Mouse (Mus musculus) C2C12 (cell line): ENCODE results near the gene Pdia3. TPM values are rescaled to one million over a fixed set of nuclear protein-coding genes. Genes with fewer than 3 reads are reported as not detected.
A peak's percentile ranks its signal among the peaks of the same experiment; 100 is the strongest.
"Not testable (repeated sequence)": the region's sequence is repeated elsewhere in the genome, so short reads cannot be mapped to it uniquely, and the experiment has no call there.

Source experiments
- H3K27me3 ChIP-seq: one replicate; pipeline ENCODE4 v1.6.1; 2011; ENCODE audit not compliant: control insufficient read depth, insufficient read depth, insufficient read length
- H3K36me3 ChIP-seq: one replicate; pipeline ENCODE4 v1.6.1; 2011; ENCODE audit not compliant: control insufficient read depth, insufficient read depth
- H3K4me3 ChIP-seq: one replicate; pipeline ENCODE4 v1.5.1; 2011; ENCODE audit warnings: mild to moderate bottlenecking, control low read depth; ENCODE audit not compliant: poor library complexity, insufficient read depth, severe bottlenecking
- H3K79me2 ChIP-seq: one replicate; pipeline ENCODE4 v1.6.1; 2011; ENCODE audit not compliant: control insufficient read depth, insufficient read depth
- H3K79me3 ChIP-seq: one replicate; pipeline ENCODE4 v1.6.1; 2011; ENCODE audit warnings: low read depth, control low read depth
- H3ac ChIP-seq: one replicate; pipeline ENCODE3; 2011; ENCODE audit warnings: low read depth; ENCODE audit not compliant: control insufficient read depth, insufficient read length
- CTCF ChIP-seq: IDR thresholded peaks from one replicate; pipeline ENCODE4 v1.5.1; 2011; ENCODE audit not compliant: control insufficient read depth, insufficient read depth, insufficient read length
- FOSL1 ChIP-seq: IDR thresholded peaks from one replicate; pipeline ENCODE4 v1.8.0; 2011; ENCODE audit warnings: mild to moderate bottlenecking, low read length; ENCODE audit not compliant: poor library complexity, insufficient read depth, severe bottlenecking
- MAX ChIP-seq: IDR thresholded peaks from one replicate; pipeline ENCODE4 v1.6.1; 2011; ENCODE audit warnings: mild to moderate bottlenecking, control low read depth
- MYOG ChIP-seq: IDR thresholded peaks from one replicate; pipeline ENCODE4 v1.6.1; 2011; ENCODE audit not compliant: control insufficient read depth, insufficient read length; ENCODE audit errors: extremely low read depth
- USF1 ChIP-seq: IDR thresholded peaks from one replicate; pipeline ENCODE4 v1.6.1; 2011; ENCODE audit warnings: low read depth, mild to moderate bottlenecking, control low read depth, moderate library complexity
- microRNA-seq: library from miRNA; unstranded; fragments of <30 nt; microRNA quantifications from one replicate; pipeline ENCODE4, GENCODE M21; 2019; ENCODE audit warnings: borderline microRNAs expressed
- polyA plus RNA-seq: library from polyadenylated mRNA; unstranded; fragments of >200 nt; fragmentation: generic; extraction: Trizol; gene quantifications from one replicate; pipeline ENCODE4 v1.2.1, GENCODE M21; 2012; ENCODE audit warnings: missing spikeins

The Pdia3 gene
- polyA plus RNA-seq, 1 experiment, result 214 TPM

DNA sequence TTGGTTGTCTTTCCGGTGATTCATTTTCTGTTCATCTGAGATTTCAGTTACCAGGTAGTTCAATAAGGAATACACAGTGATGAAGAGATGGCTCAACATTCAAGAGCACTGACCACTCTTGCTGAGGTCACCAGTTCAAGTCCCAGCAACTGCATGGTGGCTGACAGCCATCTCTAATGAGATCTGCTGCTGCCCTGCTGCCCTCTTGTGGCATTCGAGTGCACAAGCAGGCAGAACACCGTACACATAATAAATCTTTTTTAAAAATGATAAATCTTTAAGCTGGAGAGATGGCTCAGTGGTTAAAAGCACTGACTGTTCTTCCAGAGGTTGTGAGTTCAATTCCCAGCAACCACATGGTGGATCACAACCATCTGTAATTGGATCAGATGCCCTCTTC lies 66.9 kb downstream of the Pdia3 start:
- Histone ChIP-seq H3K36me3 (no peaks in the 10 kb centered on the region), H3K79me2 (no peaks in the 10 kb centered on the region), H3K4me3 (no peak overlapping the region), H3K27me3 (no peaks in the 10 kb centered on the region), H3K79me3 (no peaks in the 10 kb centered on the region), H3ac (no peak overlapping the region)
- no peak for TF ChIP-seq FOSL1
- peak; percentile 17 for TF ChIP-seq CTCF

DNA sequence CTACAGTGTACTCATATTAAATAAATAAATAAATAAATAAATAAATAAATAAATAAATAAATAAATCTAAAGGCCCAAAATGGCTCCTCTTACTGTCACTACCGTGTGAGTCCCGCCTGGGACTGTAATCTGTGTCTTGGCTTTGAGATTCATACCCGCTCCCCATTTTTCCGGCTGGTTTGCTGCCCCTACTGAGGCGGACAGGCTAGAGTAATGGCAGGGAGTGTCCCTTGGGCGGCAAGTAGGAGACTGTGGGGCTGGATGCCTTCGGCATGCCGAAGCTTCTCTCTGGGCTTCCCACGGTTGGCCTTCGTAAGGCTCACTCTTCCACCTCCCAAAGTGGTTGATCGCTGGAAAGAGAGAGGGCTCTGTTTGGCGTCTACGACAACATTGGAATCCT lies 67.3 kb downstream of the Pdia3 start:
- H3K79me3 ChIP-seq, H3K79me2 ChIP-seq, H3K4me3 ChIP-seq, H3ac ChIP-seq, H3K36me3 ChIP-seq, H3K27me3 ChIP-seq: not testable (repeated sequence)

DNA sequence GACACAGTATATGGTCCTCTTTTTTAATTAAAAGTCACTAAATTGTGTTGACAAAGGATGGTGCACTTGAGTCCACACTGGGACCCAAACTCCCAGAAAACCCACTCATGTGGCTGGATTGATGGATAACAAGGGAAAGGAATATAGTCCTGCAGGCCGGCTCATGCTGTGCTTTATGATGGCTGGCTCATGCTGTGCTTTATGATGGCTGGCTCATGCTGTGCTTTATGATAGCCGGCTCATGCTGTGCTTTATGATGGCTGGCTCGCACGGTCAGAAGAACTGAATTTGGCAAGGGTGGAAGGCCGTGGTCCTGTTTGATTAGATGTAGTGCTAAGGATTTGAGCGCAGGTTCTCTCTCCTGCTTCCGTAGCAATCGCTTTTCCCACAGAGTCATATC lies 70.0 kb downstream of the Pdia3 start:
- H3K27me3 ChIP-seq, result no peaks in the 10 kb centered on the region
- H3K4me3 ChIP-seq, result no peak overlapping the region
- TF ChIP-seq MYOG (no peak), FOSL1 (no peak), USF1 (no peak), MAX (no peak)
- H3ac ChIP-seq, result no peak overlapping the region
- H3K79me3 ChIP-seq, result no peaks in the 10 kb centered on the region
- H3K79me2 ChIP-seq, result no peaks in the 10 kb centered on the region
- no peaks in the 10 kb centered on the region for H3K36me3 ChIP-seq

DNA sequence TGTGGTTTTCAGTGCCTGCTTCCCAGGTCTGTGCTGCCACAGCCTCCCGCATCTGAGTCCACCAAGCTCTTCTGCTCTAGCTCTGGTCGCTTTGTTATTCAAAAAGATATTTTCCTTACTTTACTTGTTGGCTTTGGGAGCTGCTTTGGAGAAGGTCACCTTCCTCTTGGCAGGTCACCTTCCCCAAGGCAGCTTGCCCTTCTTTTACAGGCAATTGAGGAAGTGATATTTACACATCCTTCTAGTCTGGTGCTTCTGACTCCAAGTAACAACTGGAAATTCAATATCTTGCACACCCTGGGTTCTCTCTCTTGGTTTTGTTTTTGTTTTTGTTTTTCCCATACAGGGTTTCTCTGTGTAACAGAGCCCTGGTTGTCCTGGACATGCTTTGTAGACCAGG lies 70.8 kb downstream of the Pdia3 start:
- not testable (repeated sequence) for H3K27me3 ChIP-seq, H3K79me2 ChIP-seq, H3ac ChIP-seq, H3K4me3 ChIP-seq, H3K79me3 ChIP-seq, H3K36me3 ChIP-seq

Small RNAs within 50 kb of the gene (microRNA-seq; reads per million reads assigned to microRNA genes)
- not detected for gene Gm22953

Other genes starting within 250 kb of the Pdia3 start
- 16.7 TPM for gene Tubgcp4, start 243.1 kb upstream of the Pdia3 start, polyA plus RNA-seq
- 3.1 TPM for gene Zscan29, start 242.7 kb upstream of the Pdia3 start, polyA plus RNA-seq
- gene Trp53bp1, start 142.4 kb upstream of the Pdia3 start, polyA plus RNA-seq, result 13.3 TPM
- 23.9 TPM for gene Map1a, start 124.2 kb upstream of the Pdia3 start, polyA plus RNA-seq
- gene Ppip5k1, start 58.4 kb upstream of the Pdia3 start, polyA plus RNA-seq, result 5.8 TPM
- 0.23 TPM for gene Ckmt1, start 56.1 kb upstream of the Pdia3 start, polyA plus RNA-seq
- gene Strc, start 26.6 kb upstream of the Pdia3 start, polyA plus RNA-seq, result not detected
- 0.92 TPM for gene Catsper2, start within 50 bp of the Pdia3 start, polyA plus RNA-seq
- gene Ell3, start 30.5 kb downstream of the Pdia3 start, polyA plus RNA-seq, result 0.16 TPM
- 714 TPM for gene Serf2, start 35.4 kb downstream of the Pdia3 start, polyA plus RNA-seq
- gene Hypk, start 39.5 kb downstream of the Pdia3 start, polyA plus RNA-seq, result 11.8 TPM
- 0.20 TPM for gene Serinc4, start 43.0 kb downstream of the Pdia3 start, polyA plus RNA-seq
- gene Mfap1b, start 60.3 kb downstream of the Pdia3 start, polyA plus RNA-seq, result 8.8 TPM
- gene Mfap1a, start 92.9 kb downstream of the Pdia3 start, polyA plus RNA-seq, result 6.3 TPM
- gene Wdr76, start 92.9 kb downstream of the Pdia3 start, polyA plus RNA-seq, result 4.8 TPM